Mouse (Mus musculus) layer of hippocampus, postnatal 14 days (tissue): Measurements from ENCODE around the gene Cys1. TPM values are rescaled to one million over a fixed set of nuclear protein-coding genes. Genes with fewer than 3 reads are reported as not detected.

Experiments used
- DNase-seq, 2 experiments: peaks; one replicate each; pipeline ENCODE4 v3.0.0; 2021 to 2022; ENCODE audit warnings: low spot score in 2 of 2, mixed read lengths in 1 of 2
- total RNA-seq, 2 experiments: library from RNA; stranded (reverse); gene quantifications; 2 replicates each; pipeline ENCODE4 v1.2.3; 2021

Gene Cys1
- total RNA-seq, 2 experiments from 2014 or later = 13.4 to 14.2 TPM

- no peak for DNase-seq
Measured at GRCm38 (mm10) chr12:24699578-24699977, 18.0 kb upstream of the Cys1 start.

- no peak for DNase-seq
Measured at GRCm38 (mm10) chr12:24698514-24698913, 16.9 kb upstream of the Cys1 start.

DNA sequence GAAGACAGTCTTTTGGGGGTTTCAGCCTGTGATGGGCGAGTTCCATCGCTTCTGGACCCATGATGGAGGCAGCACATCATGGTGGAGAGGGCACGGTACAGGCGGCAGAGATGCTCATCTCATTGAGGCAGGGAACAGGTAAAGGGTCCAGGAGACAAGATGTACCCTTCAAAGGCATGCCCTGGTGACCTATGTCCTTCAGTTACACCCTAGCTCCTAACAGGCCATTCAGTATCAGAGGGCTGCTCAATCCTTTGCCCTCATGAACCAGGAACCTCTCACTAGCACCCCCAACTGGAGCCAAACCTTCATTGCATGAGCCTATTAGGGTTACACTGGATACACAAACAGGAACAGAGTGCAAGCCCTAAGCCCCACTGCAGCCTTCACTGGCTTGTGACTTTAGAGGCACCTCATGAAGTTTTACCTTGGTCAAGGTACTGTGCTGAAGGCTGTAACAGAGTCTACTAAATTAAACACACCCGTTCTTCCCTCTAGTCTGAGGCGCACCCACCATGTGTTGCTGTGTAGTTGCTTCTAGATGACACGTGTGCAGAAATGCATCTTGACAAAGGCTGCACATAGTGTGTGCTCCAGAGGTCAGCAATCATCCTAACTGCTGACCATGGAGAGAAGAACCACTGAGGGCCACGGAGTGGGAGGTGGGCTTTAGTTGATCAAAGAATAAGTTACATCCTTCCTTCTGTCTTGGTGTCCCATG lies 16.0 kb upstream of the Cys1 start:
- DNase-seq = no peak

GRCm38 (mm10) chr12:24696500-24697483 lies 15.2 kb upstream of the Cys1 start:
- DNase-seq = peak; percentile 87 to 91

GRCm38 (mm10) chr12:24690351-24690750 lies 8.7 kb upstream of the Cys1 start:
- no peak for DNase-seq

DNA sequence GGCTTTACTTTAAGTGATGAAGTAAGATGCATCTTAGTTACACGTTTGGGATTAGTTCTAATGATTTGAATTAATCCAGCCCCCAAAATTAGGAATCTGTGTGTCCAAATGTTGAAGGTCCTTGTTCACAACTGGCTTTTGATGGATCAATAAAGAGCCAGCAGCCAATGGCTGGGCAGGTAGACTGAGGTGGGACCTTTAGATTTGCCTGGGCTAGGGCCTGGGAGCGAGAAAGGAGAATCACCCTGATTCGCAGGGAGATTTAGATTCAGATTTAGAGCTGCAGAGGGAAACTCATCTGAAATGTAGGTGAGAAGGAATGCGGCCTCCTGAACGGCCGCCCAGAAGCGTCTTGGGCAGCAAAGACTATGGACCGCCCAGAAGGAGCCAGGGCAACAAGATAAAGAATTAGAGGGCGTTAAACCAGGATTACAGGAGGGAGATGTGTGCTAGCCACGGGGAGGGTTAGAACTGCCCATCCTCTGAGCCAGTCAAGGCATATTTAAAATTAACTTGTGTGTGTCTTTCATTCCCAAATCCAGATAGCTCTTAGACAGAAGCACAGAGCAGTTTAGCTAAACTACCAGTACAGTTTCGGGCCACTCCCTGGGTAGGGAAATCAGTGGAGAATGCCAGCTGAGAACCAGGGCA lies 5.2 kb upstream of the Cys1 start:
- DNase-seq = no peak

DNA sequence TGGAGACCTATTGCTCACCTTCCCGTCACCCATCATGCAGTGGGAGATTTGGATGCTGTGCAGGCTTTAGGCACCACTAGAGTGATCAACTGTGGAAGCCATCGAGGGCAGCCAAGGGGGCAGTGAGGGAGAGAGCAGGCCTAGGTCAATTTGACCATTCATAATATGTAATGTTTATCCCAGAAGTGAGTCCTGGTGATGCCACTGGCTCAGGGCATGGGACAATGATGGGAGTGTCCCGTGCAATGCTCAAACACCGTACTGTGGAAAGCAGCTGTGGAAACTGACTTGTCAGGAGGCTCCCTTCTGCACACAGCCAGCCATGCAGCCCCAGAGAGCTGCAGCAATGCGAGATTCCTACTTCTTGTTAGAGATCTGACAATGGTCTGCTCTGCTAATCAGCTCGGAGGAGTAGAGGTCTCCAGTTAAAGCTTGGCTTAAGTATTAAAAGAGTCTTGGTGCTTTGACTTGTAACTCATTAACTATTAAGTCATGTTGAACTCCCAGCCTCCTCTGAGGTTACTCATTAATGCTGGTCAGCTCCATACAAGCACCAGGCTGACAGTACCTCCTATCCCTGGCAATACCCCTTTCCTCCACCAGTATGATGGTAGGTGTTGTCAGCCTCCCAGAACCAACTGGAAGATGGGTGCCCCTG lies 4.6 kb upstream of the Cys1 start:
- DNase-seq = no peak

DNA sequence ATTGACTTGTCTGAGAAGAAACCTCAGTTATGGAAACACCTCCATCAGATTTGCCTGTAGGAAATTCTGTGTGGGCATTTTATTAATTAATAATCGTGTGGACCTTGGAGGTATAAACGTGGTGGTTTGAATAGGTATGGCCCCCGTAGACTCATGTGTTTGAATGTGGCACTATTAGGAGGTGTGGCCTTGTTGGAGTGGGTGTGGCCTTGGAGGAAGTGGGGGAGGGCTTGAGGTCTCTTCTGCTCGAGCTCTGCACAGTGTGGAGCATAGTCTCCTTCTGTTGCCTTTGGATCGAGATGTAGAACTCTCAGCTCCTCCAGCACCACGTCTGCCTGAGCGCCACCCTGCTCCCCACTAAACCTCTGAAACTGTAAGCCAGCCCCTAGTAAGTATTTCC lies 1.8 kb upstream of the Cys1 start:
- DNase-seq = no peak

DNA sequence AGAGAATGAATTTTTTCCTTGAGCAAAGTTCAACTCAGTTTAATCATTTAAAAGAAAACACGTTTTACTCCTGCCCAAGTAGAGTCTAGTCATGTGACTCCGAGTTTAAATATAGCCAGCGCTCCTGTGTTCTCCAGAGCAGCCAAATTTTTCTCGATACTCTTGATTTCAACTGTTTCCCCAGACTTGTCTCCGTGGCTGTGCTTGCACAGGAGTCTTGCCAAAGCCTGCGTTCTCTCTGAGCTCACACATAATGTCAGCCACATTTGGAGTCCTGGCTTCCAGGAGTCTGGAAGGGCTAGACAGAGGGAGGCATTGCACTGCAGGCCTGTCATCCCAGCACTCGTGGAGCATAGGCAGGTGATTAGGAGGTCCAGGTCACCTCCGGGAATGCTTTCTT lies 950 bp upstream of the Cys1 start:
- DNase-seq = peak in 1 of 2 experiments; percentile 48

- DNase-seq = peak in 1 of 2 experiments; percentile 34
Measured at GRCm38 (mm10) chr12:24680492-24681285, 924 bp downstream of the Cys1 start.

DNA sequence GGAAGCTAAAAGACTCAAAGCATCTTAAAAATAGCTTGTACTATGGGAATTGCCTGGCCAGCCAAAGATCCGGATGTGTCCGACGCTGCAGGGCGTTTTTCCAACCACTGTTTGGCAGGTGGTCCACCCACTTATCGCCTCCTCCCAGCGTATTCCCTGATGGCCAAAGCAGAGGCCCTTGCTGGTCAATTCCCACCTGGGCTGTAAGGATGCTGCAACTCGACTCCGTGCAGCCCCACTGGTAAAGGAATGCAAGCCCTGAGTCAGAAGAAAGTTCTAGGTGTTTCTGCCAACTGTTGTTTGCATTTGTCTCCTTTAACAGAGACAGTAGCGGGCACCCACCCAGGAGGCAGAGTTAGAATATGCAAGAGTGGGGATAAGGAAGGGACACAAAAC lies 1.5 kb downstream of the Cys1 start:
- DNase-seq = no peak

- no peak for DNase-seq
Measured at GRCm38 (mm10) chr12:24662131-24662530, 19.5 kb downstream of the Cys1 start.

GRCm38 (mm10) chr12:24661100-24661499 lies 20.5 kb downstream of the Cys1 start:
- DNase-seq = no peak

DNA sequence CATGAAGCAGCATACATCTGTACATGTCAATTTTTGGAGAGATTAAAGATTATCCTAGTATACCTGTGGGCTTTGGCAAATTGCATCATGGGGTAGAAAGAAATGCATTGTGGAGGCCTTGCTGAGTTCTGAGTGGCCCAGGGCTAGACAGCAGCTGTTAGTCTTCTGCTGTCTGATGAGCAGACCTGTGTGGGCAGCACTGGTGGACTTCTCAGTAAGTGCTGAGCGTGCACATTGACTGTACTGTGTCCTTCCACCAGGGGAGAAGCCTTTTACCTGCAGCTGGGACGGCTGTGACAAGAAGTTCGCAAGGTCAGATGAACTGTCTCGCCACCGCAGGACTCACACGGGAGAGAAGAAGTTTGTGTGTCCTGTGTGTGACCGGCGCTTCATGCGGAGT lies 21.7 kb downstream of the Cys1 start:
- no peak for DNase-seq

DNA sequence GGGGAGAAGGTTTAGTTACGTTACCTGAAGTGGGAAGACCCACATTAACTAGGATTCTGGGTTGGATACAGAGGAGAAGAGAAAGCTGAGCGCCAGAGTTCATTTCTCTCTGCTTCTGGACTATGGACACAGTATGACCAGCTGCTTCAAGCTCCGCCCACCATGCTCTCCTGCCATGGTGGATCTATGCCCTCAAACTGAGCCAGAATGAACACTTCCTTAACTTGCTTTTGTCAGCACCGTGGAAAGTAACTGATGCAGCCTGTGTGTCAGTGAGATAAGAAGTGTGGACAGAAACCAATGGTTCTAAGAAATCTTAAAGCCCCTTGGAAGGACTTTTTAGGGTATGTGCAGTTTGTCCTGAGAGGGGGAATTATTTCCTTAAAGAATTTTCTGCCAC lies 22.6 kb downstream of the Cys1 start:
- no peak for DNase-seq

GRCm38 (mm10) chr12:24656436-24656835 lies 25.2 kb downstream of the Cys1 start:
- DNase-seq = no peak

DNA sequence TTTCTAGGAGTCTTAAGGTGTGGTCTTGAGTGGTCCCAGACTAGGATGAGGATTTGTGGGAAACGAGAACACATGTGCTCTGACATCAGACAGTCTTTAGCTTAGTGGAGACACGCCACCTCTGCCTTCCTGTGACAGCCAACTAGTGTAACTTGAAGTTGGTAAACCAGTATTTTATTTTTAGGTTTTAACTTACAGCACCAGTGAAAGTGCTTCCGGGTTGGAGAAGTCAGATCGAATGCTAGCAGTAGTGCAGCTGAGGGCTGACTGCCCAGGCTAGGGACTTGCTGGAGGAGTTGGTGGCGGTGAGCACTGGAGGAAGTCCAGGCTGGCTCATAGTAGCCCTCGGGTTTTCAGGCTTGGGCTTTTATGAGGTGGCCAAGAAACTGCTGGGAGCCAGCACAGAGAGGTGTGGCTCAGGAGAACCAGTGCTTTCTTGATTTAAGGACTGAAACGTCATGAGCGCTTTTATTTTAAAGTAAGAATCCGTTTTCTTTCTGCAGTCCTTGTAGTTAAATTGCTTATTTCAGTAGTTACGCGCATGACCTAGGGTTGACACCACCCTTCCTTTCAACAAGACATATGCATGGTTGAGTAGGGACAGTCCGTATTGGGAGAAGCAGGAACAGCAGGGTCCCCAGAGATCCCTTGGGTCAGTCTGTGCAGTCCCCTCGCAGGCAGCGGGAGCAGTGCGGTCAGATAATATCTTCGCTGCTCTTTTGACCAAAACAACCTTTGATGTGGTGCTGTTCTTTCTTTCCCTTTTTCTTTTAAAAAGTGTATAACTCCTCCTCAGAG lies 27.3 kb downstream of the Cys1 start:
- DNase-seq = no peak

GRCm38 (mm10) chr12:24651642-24652342 lies 29.8 kb downstream of the Cys1 start:
- peak; percentile 86 to 87 for DNase-seq

DNA sequence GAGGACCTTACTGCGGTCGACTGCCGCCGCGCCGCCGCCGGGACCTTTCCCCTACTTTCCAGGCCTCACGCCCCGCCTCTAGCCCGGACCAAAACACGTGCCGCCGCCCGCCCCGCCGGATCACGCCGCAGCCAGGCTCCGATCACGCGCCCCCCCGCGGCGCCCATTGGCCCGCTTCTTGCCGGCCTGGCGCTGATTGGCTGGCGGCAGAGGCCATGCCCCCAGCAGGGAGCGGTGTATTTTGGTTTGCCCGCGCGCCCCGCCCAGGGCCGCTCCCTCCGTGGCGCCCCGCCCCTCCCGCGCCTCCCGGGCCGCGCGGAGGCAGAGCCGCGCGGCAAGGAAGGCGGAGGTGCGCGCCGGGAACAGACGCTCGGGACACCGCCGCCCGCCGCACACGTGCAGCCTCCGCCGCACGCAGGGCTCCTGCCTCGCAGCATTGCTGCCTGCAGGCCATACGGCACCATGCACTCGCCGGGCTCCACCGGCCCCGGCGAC lies 30.5 kb downstream of the Cys1 start, which contains the start of gene Klf11:
TSS of gene Klf11 (plus strand) at position 212 of the 495 bp plus-strand sequence.
- peak; percentile 95 to 96 for DNase-seq
